Mouse (Mus musculus) hindbrain, embryonic 11.5 days (tissue): Measurements from ENCODE around the gene Pip5kl1. TPM values are rescaled to one million over a fixed set of nuclear protein-coding genes. Genes with fewer than 3 reads are reported as not detected.

ENCODE experiments used
- ATAC-seq: fragments of 200-750 bp; cut with Nextera tagmentation; 2 replicates; pipeline ENCODE4 v1.8.0; 2017; ENCODE audit warnings: mild to moderate bottlenecking, moderate TSS enrichment, moderate library complexity; ENCODE audit not compliant: low FRiP score
- DNase-seq: peaks from one replicate; pipeline ENCODE4 v3.0.0-alpha.2; 2015; ENCODE audit warnings: low spot score
- H3K27ac ChIP-seq: fragments of 300-500 bp; sonication (generic); 2 replicates; pipeline ENCODE4 v1.5.1; 2014; ENCODE audit warnings: mild to moderate bottlenecking, low read depth, low read length
- H3K27me3 ChIP-seq: fragments of 300-500 bp; sonication (generic); 2 replicates; pipeline ENCODE4 v1.6.1; 2014; ENCODE audit warnings: mild to moderate bottlenecking, low read length, moderate library complexity, mixed read lengths; ENCODE audit not compliant: control insufficient read depth, insufficient read depth
- H3K36me3 ChIP-seq: fragments of 300-500 bp; sonication (generic); 2 replicates; pipeline ENCODE4 v1.6.1; 2014; ENCODE audit warnings: mild to moderate bottlenecking, low read length, moderate library complexity, mixed read lengths; ENCODE audit not compliant: control insufficient read depth, insufficient read depth
- H3K4me1 ChIP-seq: fragments of 300-500 bp; sonication (generic); replicated peaks from 2 replicates; pipeline ENCODE4 v1.6.1; 2014; ENCODE audit warnings: low read length, mixed read lengths; ENCODE audit not compliant: control insufficient read depth, insufficient read depth
- H3K4me2 ChIP-seq: fragments of 300-500 bp; sonication (generic); replicated peaks from 2 replicates; pipeline ENCODE4 v1.6.1; 2014; ENCODE audit warnings: mild to moderate bottlenecking, low read depth, low read length
- H3K4me3 ChIP-seq: fragments of 300-500 bp; sonication (generic); 2 replicates; pipeline ENCODE4 v1.5.1; 2014; ENCODE audit warnings: low read depth, low read length
- H3K9ac ChIP-seq: fragments of 300-500 bp; sonication (generic); 2 replicates; pipeline ENCODE4 v1.6.1; 2014; ENCODE audit warnings: low read depth, low read length
- H3K9me3 ChIP-seq: fragments of 300-500 bp; sonication (generic); 2 replicates; pipeline ENCODE4 v1.6.1; 2016; ENCODE audit warnings: low read length; ENCODE audit not compliant: control insufficient read depth
- WGBS: fragments of 180-500 bp; shearing (Covaris S2); extraction: QIAGEN DNeasy Blood & Tissue Kit; methylation state at CpG from one replicate; pipeline ENCODE4 v1.1.7; 2014; 5-methylcytosine and 5-hydroxymethylcytosine counted together
- polyA plus RNA-seq: library from polyadenylated mRNA; unstranded; fragments of >200 nt; fragmentation: Nextera tagmentation; extraction: Ambion mirVana; gene quantifications from 2 replicates; pipeline ENCODE4 v1.2.1, GENCODE M21; 2014

Gene Pip5kl1
- polyA plus RNA-seq, 1 experiment from 2014 or later: 2.1 TPM

DNA sequence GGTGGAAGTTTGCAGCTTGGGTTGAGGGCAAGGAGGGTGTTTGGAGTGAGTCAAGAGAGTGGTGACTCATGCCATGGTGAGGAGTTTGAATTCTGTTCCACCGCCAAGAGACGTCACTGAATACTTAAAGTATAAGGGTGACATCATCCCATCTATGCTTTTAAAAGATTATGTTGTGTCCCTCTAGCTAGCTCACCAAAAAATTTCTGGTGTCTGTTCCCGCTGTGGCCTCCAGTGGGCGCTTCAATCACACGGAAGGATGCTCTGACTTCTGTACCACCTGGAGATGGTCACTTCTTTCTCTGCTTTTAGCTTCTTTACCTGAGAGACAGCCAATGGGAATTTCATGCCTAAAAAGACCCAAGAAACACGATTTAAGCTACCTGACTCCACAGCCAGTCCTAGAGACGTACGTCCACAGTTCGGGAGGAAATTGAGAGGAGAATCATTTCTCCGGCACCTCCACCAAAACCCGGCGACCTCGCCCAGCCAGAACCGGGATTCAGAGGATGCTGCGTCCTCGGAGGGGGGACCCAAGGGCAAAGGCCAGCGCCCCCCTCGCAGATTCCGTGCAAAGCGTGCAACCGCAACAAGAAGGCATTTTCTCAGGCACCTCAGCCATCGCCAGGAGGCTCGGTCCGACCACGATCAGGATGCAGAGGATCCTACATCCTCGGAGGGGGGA lies 446 bp downstream of the Pip5kl1 start:
- no peak for ATAC-seq

DNA sequence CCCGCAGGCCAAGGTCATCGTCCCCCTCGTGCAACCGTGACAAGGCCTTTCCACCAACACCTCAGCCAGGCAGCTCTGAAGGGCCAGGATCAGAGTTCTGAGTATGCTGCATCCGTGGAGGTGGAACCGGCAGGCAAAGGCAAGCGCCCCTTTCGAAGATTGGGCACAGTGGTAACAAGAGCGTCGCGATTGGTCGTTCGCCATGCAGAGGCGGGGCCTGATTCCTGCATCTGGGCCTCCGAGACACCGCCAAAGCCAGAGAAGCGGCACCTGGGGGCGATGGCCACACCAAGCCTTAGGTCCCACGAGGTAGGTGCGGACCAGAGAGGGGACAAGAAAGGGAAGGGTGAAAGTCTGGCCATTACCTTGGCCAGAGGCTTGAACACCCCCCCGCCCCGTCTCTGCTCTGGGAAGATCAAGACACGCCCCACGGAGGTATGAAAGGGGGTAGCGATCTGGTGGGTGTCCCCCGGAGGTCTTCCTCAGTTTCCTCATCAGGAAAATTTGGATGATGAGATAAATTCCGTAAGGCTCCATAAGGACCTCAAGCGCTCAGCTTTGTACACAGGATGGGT lies 1.1 kb downstream of the Pip5kl1 start, which contains the start of gene 9430097D07Rik:
9430097D07Rik (minus strand) TSS at position 99 of the 575 bp plus-strand sequence.
- Histone ChIP-seq H3K9me3 (no peaks in the 10 kb centered on the region), H3K9ac (peak within 1 kb of the TSS; percentile 61), H3K4me2 (peak within 1 kb of the TSS; percentile 98), H3K27me3 (no peaks in the 10 kb centered on the region; the same call in 1 of the 2 replicates), H3K27ac (no peak within 1 kb of the TSS), H3K4me1 (no peaks in the 10 kb centered on the region), H3K36me3 (no peaks in the 10 kb centered on the region), H3K4me3 (peak within 1 kb of the TSS; percentile 52)
- 8% methylated on average over 28 of the region's 28 CpGs for WGBS
- ATAC-seq (peak; percentile 67), DNase-seq (peak; percentile 79)

More for the DNA sequence above, 446 bp downstream of the Pip5kl1 start:
- H3K9me3 ChIP-seq: no peaks in the 10 kb centered on the region
- H3K4me1 ChIP-seq: no peaks in the 10 kb centered on the region
- H3K27ac ChIP-seq: no peak overlapping the region
- H3K4me2 ChIP-seq: peak overlapping the region; percentile 98
- 2% methylated on average over 26 of the region's 26 CpGs for WGBS
- peak overlapping the region; percentile 61 for H3K9ac ChIP-seq
- H3K27me3 ChIP-seq: no peaks in the 10 kb centered on the region; the same call in 1 of the 2 replicates
- no peaks in the 10 kb centered on the region for H3K36me3 ChIP-seq
- H3K4me3 ChIP-seq: peak overlapping the region; percentile 52
- DNase-seq: peak; percentile 80

- ATAC-seq (no peak), DNase-seq (no peak)
- H3K27me3 ChIP-seq: no peaks in the 10 kb centered on the region; the same call in 1 of the 2 replicates
- H3K9me3 ChIP-seq: no peaks in the 10 kb centered on the region
- no peak overlapping the region for H3K27ac ChIP-seq
- WGBS: 89% methylated on average over 9 of the region's 9 CpGs
- H3K4me1 ChIP-seq: no peaks in the 10 kb centered on the region
- H3K36me3 ChIP-seq: no peaks in the 10 kb centered on the region
- no peak overlapping the region for H3K4me2 ChIP-seq
- H3K4me3 ChIP-seq: no peak overlapping the region
- no peak overlapping the region for H3K9ac ChIP-seq
Measured at GRCm38 (mm10) chr2:32576532-32576931, 1.9 kb downstream of the Pip5kl1 start.

DNA sequence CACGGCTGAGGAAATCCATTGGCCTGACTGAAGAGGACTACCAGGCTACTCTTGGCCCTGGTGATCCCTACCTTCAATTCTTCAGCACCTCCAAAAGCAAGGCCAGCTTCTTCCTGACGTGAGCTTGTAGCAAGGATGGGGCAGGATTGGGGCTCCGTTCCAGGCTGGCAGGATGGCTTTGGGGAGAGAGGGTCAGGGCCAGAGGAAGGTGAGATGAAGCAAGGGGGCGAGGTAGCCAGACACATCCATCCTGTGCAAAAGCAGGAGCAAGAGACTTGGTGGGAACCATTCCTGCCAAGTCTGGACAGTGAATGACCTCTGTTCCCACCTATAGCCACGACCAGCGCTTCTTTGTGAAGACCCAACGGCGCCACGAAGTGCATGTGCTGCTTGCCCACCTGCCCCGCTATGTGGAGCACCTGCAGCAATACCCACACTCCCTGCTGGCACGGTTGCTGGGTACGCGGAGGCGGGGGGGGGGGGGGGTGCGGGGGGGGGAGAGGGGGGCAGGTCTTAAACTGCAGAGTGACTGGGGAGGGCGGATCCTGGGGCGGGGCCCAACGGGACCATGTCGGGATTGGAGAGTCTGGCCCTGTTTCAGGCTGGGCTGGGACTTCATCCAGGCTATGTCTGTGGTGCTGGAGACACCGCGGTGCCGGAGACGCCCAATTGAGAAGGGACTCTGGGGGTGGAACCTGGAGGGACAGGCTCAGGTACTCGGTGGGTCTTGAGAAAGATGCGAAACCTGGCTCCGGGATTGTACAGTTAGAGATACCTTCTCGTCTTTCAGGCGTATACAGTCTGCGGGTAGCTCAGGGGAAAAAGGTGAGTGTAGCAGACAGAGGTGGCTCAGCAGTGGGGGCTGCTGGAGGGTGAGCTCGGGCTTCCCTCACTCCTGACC lies 3.8 kb downstream of the Pip5kl1 start:
- WGBS: 41% methylated on average over 24 of the region's 30 CpGs
- no peaks in the 10 kb centered on the region for H3K9me3 ChIP-seq
- no peak overlapping the region for H3K4me3 ChIP-seq
- H3K4me2 ChIP-seq: no peak overlapping the region
- peaks cover 9% of the 10 kb centered on the region; the same call in 1 of the 2 replicates for H3K27me3 ChIP-seq
- DNase-seq (no peak), ATAC-seq (no peak)
- H3K9ac ChIP-seq: no peak overlapping the region
- no peak overlapping the region for H3K27ac ChIP-seq
- H3K36me3 ChIP-seq: no peaks in the 10 kb centered on the region
- H3K4me1 ChIP-seq: no peaks in the 10 kb centered on the region

DNA sequence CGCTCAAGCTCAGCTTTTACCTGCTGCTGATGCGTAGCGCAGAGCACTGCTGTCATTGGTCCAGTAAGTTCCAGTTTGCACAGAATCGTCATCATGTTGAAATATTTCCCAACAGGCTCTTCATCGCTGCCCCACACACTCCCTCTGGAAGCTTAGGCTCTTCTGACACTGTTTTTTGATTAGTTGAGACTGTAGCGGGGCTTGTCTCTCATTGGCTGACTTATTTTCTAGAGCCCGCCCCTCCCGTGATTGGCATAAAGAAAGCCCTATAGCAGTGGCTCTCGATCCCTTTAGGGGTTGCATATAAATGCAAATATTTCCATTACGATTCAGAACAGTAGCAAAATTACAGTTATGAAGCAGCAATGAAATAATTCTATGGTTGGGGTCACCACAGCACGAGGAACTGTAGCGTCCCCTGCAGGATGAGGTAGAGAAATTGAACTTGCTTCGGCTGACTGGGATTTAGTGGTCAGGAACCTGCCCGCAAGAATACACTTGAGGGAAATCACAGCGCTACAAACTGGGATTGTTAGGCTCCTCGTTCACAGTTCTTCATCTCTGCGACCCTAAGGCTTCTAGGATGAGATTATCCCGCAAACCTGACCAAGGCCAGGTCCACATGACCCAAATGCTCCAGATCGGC lies 7.0 kb downstream of the Pip5kl1 start:
- Histone ChIP-seq H3K4me2 (no peak overlapping the region), H3K9me3 (no peaks in the 10 kb centered on the region), H3K9ac (no peak overlapping the region), H3K27ac (no peak overlapping the region), H3K4me1 (no peaks in the 10 kb centered on the region), H3K4me3 (no peak overlapping the region), H3K27me3 (peaks cover 9% of the 10 kb centered on the region; the same call in 1 of the 2 replicates), H3K36me3 (no peaks in the 10 kb centered on the region)
- no peak for ATAC-seq
- peak; percentile 74 for DNase-seq
- 33% methylated on average over 19 of the region's 19 CpGs for WGBS

DNA sequence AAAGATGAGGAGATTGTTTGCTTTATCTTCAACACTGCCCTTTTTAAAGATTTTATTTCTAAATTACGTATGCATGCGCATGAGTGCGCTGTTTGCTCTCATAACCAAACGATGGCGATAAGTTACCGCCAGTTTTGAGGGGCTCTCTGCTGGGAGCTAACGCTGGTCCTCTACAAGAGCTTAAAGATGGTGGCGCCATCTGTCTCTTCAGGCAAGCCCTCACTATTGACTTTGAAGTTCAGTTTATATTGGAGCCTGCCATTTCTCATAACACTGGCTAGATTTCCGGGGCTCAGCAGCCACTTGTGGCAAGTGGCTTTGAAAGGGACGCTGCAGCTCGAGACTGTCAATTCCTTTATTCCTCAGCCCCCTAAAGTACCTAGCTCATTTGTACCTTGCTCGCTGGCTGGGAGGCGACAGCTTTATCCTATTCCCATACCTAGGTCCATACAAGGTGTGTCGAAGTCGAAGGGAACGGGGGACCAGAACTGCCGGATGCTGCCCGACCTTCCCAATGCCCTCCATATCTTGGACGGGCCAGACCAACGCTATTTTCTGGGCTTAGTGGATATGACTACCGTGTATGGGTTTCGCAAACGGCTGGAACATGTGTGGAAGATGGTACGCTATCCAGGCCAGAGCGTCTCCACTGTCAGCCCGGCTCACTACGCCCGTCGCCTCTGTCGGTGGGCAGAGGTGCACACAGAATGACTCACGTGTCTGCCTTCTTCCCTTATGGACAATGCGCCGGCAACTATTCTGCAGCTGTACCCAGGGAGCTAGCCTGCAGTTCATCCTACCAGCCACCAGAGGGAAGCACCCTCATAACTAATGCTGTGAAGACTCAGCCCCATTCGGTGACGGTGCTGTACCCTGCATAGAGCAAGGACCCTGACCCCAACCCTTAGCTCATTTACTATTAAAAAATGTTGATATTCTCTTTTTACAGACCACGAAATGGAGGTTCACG lies 8.5 kb downstream of the Pip5kl1 start:
- H3K36me3 ChIP-seq: no peaks in the 10 kb centered on the region
- peak overlapping the region; percentile 36 for H3K4me2 ChIP-seq
- H3K4me3 ChIP-seq: peak overlapping the region; percentile 21; the same call in 1 of the 2 replicates
- peaks cover 9% of the 10 kb centered on the region; the same call in 1 of the 2 replicates for H3K27me3 ChIP-seq
- WGBS: 16% methylated on average over 37 of the region's 37 CpGs
- ATAC-seq: peak; percentile 85
- peak; percentile 90 for DNase-seq
- no peak overlapping the region for H3K27ac ChIP-seq
- peak overlapping the region; percentile 35; the same call in 1 of the 2 replicates for H3K9ac ChIP-seq
- no peaks in the 10 kb centered on the region for H3K4me1 ChIP-seq
- no peaks in the 10 kb centered on the region for H3K9me3 ChIP-seq

- Histone ChIP-seq H3K27me3 (peaks cover 9% of the 10 kb centered on the region; the same call in 1 of the 2 replicates), H3K4me3 (no peak overlapping the region), H3K36me3 (no peaks in the 10 kb centered on the region), H3K4me2 (no peak overlapping the region), H3K4me1 (no peaks in the 10 kb centered on the region), H3K9me3 (no peaks in the 10 kb centered on the region), H3K27ac (no peak overlapping the region), H3K9ac (no peak overlapping the region)
- ATAC-seq: no peak
- no peak for DNase-seq
- 81% methylated on average over 7 of the region's 7 CpGs for WGBS
Measured at GRCm38 (mm10) chr2:32585149-32585714, 10.6 kb downstream of the Pip5kl1 start.
